Mouse (Mus musculus) Muller cell, postnatal 12 days (primary cell): ENCODE results near the gene Parp12.
A peak's percentile ranks its signal among the peaks of the same experiment; 100 is the strongest.

ENCODE experiments used
- DNase-seq: peaks from one replicate; pipeline ENCODE4 v3.0.0-alpha.2; 2015; ENCODE audit errors: inconsistent ontology term

The Parp12 gene

GRCm38 (mm10) chr6:39117584-39118455, at the start of gene Parp12:
Gene Parp12 (minus strand): TSS chr6:39118349.
- peak; percentile 86 for DNase-seq

- DNase-seq: no peak
Measured at GRCm38 (mm10) chr6:39164891-39165290, 46.7 kb upstream of the Parp12 start.

GRCm38 (mm10) chr6:39161975-39162374, 43.8 kb upstream of the Parp12 start:
- DNase-seq: no peak

- peak; percentile 4 for DNase-seq
Measured at GRCm38 (mm10) chr6:39146041-39146440, 27.9 kb upstream of the Parp12 start.

- no peak for DNase-seq
Measured at GRCm38 (mm10) chr6:39132556-39132955, 14.4 kb upstream of the Parp12 start.

GRCm38 (mm10) chr6:39131480-39131879, 13.3 kb upstream of the Parp12 start:
- DNase-seq: no peak

GRCm38 (mm10) chr6:39124719-39125118, 6.6 kb upstream of the Parp12 start:
- DNase-seq: peak; percentile 68

- no peak for DNase-seq
Measured at GRCm38 (mm10) chr6:39120685-39121084, 2.5 kb upstream of the Parp12 start.

GRCm38 (mm10) chr6:39118456-39118881, 320 bp upstream of the Parp12 start:
- no peak for DNase-seq

- no peak for DNase-seq
Measured at GRCm38 (mm10) chr6:39115438-39115837, 2.7 kb downstream of the Parp12 start.

GRCm38 (mm10) chr6:39113141-39113540, 5.0 kb downstream of the Parp12 start:
- DNase-seq: no peak

GRCm38 (mm10) chr6:39112701-39113100, 5.4 kb downstream of the Parp12 start:
- DNase-seq: no peak

- no peak for DNase-seq
Measured at GRCm38 (mm10) chr6:39106812-39107211, 11.3 kb downstream of the Parp12 start.

GRCm38 (mm10) chr6:39104631-39105030, 13.5 kb downstream of the Parp12 start:
- DNase-seq: no peak

- DNase-seq: no peak
Measured at GRCm38 (mm10) chr6:39076498-39076897, 41.7 kb downstream of the Parp12 start.

GRCm38 (mm10) chr6:39074186-39074585, 44.0 kb downstream of the Parp12 start:
- no peak for DNase-seq

GRCm38 (mm10) chr6:39072664-39073063, 45.5 kb downstream of the Parp12 start:
- no peak for DNase-seq

GRCm38 (mm10) chr6:39066935-39067578, 51.1 kb downstream of the Parp12 start:
- peak; percentile 51 for DNase-seq

- DNase-seq: no peak
Measured at GRCm38 (mm10) chr6:39063541-39063940, 54.6 kb downstream of the Parp12 start.

- no peak for DNase-seq
Measured at GRCm38 (mm10) chr6:39061180-39061579, 57.0 kb downstream of the Parp12 start.

GRCm38 (mm10) chr6:39059547-39060497, 58.3 kb downstream of the Parp12 start:
- DNase-seq: no peak

- DNase-seq: no peak
Measured at GRCm38 (mm10) chr6:39058936-39059335, 59.2 kb downstream of the Parp12 start.
